Mouse (Mus musculus) bone marrow macrophage, adult 2 months (primary cell): Measurements from ENCODE around the gene Rimbp2. TPM values are rescaled to one million over a fixed set of nuclear protein-coding genes. Genes with fewer than 3 reads are reported as not detected.
"Not testable (repeated sequence)": the region's sequence is repeated elsewhere in the genome, so short reads cannot be mapped to it uniquely, and the experiment has no call there.

Experiments
- H3K27ac ChIP-seq: 2 replicates; pipeline ENCODE4 v1.5.1; 2012; ENCODE audit warnings: low read depth, low read length; ENCODE audit not compliant: insufficient read depth
- H3K4me1 ChIP-seq: 2 replicates; pipeline ENCODE4 v1.6.1; 2012; ENCODE audit warnings: low read length; ENCODE audit not compliant: control insufficient read depth, insufficient read depth
- H3K4me3 ChIP-seq: 2 replicates; pipeline ENCODE4 v1.5.1; 2012; ENCODE audit warnings: mild to moderate bottlenecking, low read length, moderate library complexity; ENCODE audit not compliant: insufficient read depth
- CTCF ChIP-seq: IDR thresholded peaks from 2 replicates; pipeline ENCODE4 v1.5.1; 2012; ENCODE audit warnings: low read depth, mild to moderate bottlenecking, low read length, moderate library complexity
- POLR2A ChIP-seq: IDR thresholded peaks from 2 replicates; pipeline ENCODE4 v1.6.1; 2012; ENCODE audit warnings: mild to moderate bottlenecking, low read depth, low read length, borderline replicate concordance
- polyA plus RNA-seq: library from polyadenylated mRNA; stranded (reverse); fragments of >200 nt; gene quantifications from 2 replicates; pipeline ENCODE4 v1.2.4, GENCODE M21; 2012; ENCODE audit not compliant: missing spikeins, insufficient read depth, insufficient read length

Rimbp2 gene
- polyA plus RNA-seq, 1 experiment = not detected

DNA sequence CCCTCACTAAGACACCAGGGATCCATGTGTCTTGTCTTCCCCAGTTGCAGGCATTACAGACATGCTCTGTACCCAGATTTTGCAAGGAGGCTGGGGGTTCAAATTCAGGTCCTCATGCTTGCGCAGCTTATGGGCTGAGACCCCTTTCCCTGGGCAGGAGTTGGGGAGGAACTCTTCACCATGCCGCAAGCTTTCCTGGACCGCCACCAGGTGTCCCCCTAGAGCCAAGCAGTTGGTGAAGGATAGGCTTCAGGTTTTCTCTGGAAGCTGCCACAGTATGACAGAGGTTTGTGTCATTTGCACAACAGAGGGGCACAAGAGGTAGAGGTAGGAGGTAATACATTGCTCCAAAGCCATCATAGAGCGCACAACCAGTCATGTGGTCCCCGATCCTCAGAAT, 222.7 kb downstream of the Rimbp2 start:
- Histone ChIP-seq H3K4me1 (no peaks in the 10 kb centered on the region), H3K27ac (no peak overlapping the region), H3K4me3 (no peak overlapping the region)
- TF ChIP-seq CTCF (no peak), POLR2A (no peak)

DNA sequence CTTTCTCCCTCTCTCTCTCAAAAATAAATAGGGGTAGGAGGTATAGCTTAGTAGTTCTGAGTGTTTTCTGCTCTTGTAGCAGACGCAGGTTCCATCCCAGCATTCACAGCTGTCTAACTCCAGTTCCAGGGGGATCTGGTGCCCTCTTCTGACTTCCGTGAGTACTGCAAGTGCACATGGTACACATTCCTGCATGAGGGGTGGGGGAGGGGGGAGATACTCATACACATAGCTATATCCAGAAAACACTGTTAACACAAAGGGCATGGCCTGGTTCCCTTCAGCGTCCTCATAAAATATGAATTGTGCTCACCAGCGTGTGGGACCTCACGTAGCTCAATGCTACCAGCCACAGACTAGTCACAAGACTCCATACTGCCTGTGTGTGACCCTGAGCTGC, 223.9 kb downstream of the Rimbp2 start:
- no peak overlapping the region for H3K27ac ChIP-seq
- H3K4me3 ChIP-seq = no peak overlapping the region
- no peaks in the 10 kb centered on the region for H3K4me1 ChIP-seq
- TF ChIP-seq CTCF (no peak), POLR2A (no peak)

DNA sequence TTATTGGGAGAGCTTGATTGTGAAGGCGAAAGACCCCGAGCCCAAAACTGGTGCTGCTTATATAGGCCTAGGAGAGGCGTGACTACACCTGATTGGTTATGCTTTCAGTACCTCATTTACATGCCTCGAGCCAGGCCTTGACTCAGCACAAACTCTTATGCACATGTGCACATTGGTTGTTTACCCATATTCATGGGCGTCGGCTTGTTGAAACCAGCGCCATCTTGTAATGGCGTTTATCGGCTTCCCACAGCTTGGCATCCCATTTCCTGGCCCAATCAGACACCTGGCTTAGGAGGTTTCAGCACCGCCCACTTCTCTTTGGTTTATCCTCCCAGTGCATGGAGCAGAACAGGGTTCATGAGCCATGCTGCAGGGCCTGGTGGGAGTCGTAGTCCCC, 232.8 kb downstream of the Rimbp2 start:
- not testable (repeated sequence) for H3K27ac ChIP-seq, H3K4me1 ChIP-seq, H3K4me3 ChIP-seq

DNA sequence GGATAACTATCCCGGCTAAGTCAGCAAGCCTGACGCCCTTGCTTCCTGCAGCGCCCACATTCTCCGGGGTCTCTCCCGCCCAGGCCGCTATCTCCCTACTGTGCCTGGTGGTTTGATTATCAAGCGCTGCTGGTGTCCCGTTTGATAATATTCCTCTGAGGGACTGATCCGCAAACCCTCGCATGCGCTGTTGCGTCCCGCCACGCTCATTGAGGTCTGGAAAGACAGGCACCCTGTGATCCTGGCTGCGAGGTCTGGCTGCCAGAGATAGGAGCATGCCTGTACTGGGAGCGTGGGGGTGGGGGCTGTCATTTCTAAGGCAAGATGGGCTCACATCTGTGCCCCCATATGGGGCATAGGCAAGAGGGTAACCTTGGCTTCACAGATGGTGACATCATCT, 238.1 kb downstream of the Rimbp2 start:
- Histone ChIP-seq H3K27ac (no peak overlapping the region), H3K4me3 (no peak overlapping the region), H3K4me1 (no peaks in the 10 kb centered on the region)
- TF ChIP-seq CTCF = no peak
- TF ChIP-seq POLR2A = no peak

DNA sequence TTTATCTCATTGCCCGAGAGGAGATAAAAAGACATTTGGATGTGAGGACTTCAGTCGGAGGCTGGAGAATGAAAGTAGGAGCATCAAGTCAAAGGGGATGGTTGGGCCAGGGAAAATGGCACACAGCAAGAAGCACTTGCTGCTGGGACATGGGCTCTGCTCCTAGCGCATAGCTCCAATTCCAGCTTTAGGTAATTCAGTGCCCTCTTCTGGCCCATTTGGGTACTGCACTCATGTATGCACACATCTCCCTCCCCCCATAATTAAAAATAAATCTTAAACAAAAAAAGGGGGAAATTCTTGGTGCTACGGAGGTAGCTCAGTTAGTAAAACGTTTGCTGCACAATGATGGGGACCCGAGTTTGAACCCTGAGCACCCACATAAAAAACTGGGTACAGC, 241.4 kb downstream of the Rimbp2 start:
- no peak overlapping the region for H3K27ac ChIP-seq
- no peaks in the 10 kb centered on the region for H3K4me1 ChIP-seq
- no peak overlapping the region for H3K4me3 ChIP-seq
- no peak for TF ChIP-seq POLR2A
- TF ChIP-seq CTCF = no peak

DNA sequence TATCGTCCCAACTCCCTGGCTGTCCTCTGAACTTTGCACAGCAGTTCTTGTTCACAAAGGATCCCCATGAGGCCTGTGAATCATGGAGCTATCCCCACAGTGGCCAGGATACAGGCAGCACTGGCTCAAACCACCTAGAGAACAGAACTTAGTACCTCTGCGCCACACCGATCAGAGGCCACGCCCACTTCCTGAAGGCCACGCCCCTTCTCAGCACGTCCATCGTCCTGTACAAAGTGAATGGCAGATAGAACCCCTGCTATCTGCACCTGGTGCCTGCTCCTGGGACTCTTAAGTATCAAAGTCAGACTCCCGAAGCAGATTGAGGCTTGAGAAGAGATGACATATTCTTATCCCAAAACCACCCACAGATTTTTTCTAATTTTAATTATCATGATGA, 242.7 kb downstream of the Rimbp2 start:
- TF ChIP-seq POLR2A = no peak
- H3K4me3 ChIP-seq = no peak overlapping the region
- H3K4me1 ChIP-seq = no peaks in the 10 kb centered on the region
- H3K27ac ChIP-seq = no peak overlapping the region

DNA sequence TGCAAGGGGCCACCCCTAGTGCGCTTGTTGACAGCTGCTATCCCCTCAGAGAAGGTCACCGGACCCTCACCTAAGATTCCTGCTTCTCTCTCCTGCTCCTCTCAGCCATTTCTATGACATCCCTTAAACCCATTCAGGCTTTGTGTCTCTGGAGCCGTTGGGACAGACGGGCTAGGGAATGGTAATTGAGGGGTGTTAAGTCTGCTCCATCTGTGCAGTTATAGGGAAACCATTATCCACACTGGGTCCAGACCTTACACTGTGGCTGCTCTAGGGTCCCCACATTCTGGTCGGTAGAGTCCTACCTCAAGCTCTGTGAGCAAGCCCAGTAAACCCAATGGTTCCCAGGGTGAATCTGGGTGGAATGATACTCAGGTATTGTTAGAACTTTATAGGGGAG, 244.4 kb downstream of the Rimbp2 start:
- H3K4me1 ChIP-seq = no peaks in the 10 kb centered on the region
- H3K4me3 ChIP-seq = no peak overlapping the region
- no peak for TF ChIP-seq CTCF
- TF ChIP-seq POLR2A = no peak
- no peak overlapping the region for H3K27ac ChIP-seq

Other genes starting within 250 kb of the Rimbp2 start
- 106 and 112 TPM in 2 replicates for gene Stx2, start 55.1 kb upstream of the Rimbp2 start, polyA plus RNA-seq
- 94.1 and 102 TPM in 2 replicates for gene Ran, start 66.6 kb upstream of the Rimbp2 start, polyA plus RNA-seq
- not detected in 2 replicates for gene Adgrd1, start 143.3 kb upstream of the Rimbp2 start, polyA plus RNA-seq